Mouse (Mus musculus) large intestine, adult 2 months (tissue): Measurements from ENCODE around the gene Lep. TPM values are rescaled to one million over a fixed set of nuclear protein-coding genes. Genes with fewer than 3 reads are reported as not detected.

Source experiments
- DNase-seq: peaks from one replicate; pipeline ENCODE4 v3.0.0-alpha.2; 2012; ENCODE audit warnings: low read depth, low spot score
- WGBS: fragments of 180-500 bp; shearing (Covaris S2); methylation state at CpG from one replicate; pipeline ENCODE4 v1.1.7; 2018; 5-methylcytosine and 5-hydroxymethylcytosine counted together
- polyA plus RNA-seq: library from polyadenylated mRNA; depleted of rRNA; stranded (reverse); fragments of >200 nt; gene quantifications from 2 replicates; pipeline ENCODE4 v1.2.3, GENCODE M21; 2012; rRNA removed

Gene Lep
- 2.8 and 3.5 TPM in 2 replicates for polyA plus RNA-seq

- WGBS, result 72% methylated on average over 28 of the region's 28 CpGs
- no peak for DNase-seq
These were observed at the start of gene Lep for GRCm38 (mm10) chr6:29059846-29060685. TSS of gene Lep (plus strand) at chr6:29060220.

GRCm38 (mm10) chr6:29011651-29012050, 48.4 kb upstream of the Lep start:
- DNase-seq, result no peak
- WGBS, result 83% methylated on average over 5 of the region's 5 CpGs

- WGBS, result 89% methylated on average over 6 of the region's 6 CpGs
- no peak for DNase-seq
These were observed 46.8 kb upstream of the Lep start for GRCm38 (mm10) chr6:29013216-29013615.

- WGBS, result 5% methylated on average over 16 of the region's 16 CpGs
- DNase-seq, result no peak
These were observed 43.1 kb upstream of the Lep start for GRCm38 (mm10) chr6:29016891-29017412.

GRCm38 (mm10) chr6:29019756-29020720, 40.0 kb upstream of the Lep start:
- no peak for DNase-seq
- 60% methylated on average over 18 of the region's 18 CpGs for WGBS

GRCm38 (mm10) chr6:29020937-29021336, 39.1 kb upstream of the Lep start:
- no peak for DNase-seq
- WGBS, result 50% methylated on average over 5 of the region's 5 CpGs

GRCm38 (mm10) chr6:29021501-29021900, 38.5 kb upstream of the Lep start:
- WGBS, result 41% methylated on average over 6 of the region's 6 CpGs
- no peak for DNase-seq

GRCm38 (mm10) chr6:29022115-29022514, 37.9 kb upstream of the Lep start:
- WGBS, result 46% methylated on average over 5 of the region's 5 CpGs
- no peak for DNase-seq

- DNase-seq, result no peak
- WGBS, result 31% methylated on average over 18 of the region's 18 CpGs
These were observed 36.6 kb upstream of the Lep start for GRCm38 (mm10) chr6:29023206-29023967.

GRCm38 (mm10) chr6:29024000-29024417, 36.0 kb upstream of the Lep start:
- 5% methylated on average over 16 of the region's 16 CpGs for WGBS
- DNase-seq, result peak; percentile 31

GRCm38 (mm10) chr6:29025796-29026482, 34.1 kb upstream of the Lep start:
- WGBS, result 41% methylated on average over 12 of the region's 12 CpGs
- DNase-seq, result no peak

- no peak for DNase-seq
- 49% methylated on average over 6 of the region's 6 CpGs for WGBS
These were observed 33.3 kb upstream of the Lep start for GRCm38 (mm10) chr6:29026766-29027165.

GRCm38 (mm10) chr6:29028129-29028528, 31.9 kb upstream of the Lep start:
- WGBS, result 58% methylated on average over 5 of the region's 5 CpGs
- no peak for DNase-seq

- WGBS, result 72% methylated on average over 6 of the region's 6 CpGs
- no peak for DNase-seq
These were observed 30.5 kb upstream of the Lep start for GRCm38 (mm10) chr6:29029521-29029920.

GRCm38 (mm10) chr6:29031216-29031615, 28.8 kb upstream of the Lep start:
- 25% methylated on average over 6 of the region's 6 CpGs for WGBS
- no peak for DNase-seq

GRCm38 (mm10) chr6:29031704-29032310, 28.2 kb upstream of the Lep start:
- 86% methylated on average over 13 of the region's 13 CpGs for WGBS

GRCm38 (mm10) chr6:29032411-29032810, 27.6 kb upstream of the Lep start:
- 89% methylated on average over 12 of the region's 12 CpGs for WGBS
- no peak for DNase-seq

More at GRCm38 (mm10) chr6:29031704-29032310, 28.2 kb upstream of the Lep start:
- no peak for DNase-seq

GRCm38 (mm10) chr6:29033981-29034646, 25.9 kb upstream of the Lep start:
- no peak for DNase-seq
- 81% methylated on average over 7 of the region's 7 CpGs for WGBS
